Mouse (Mus musculus) G1E (cell line): ENCODE results near the gene BC049715.

Experiments used
- CTCF ChIP-seq: IDR thresholded peaks from 2 replicates; pipeline ENCODE4 v1.5.1; 2012; ENCODE audit warnings: low read depth, low read length, inconsistent platforms, mixed read lengths
- GATA1 ChIP-seq: IDR thresholded peaks from 2 replicates; pipeline ENCODE4 v1.6.1; 2012; ENCODE audit warnings: borderline replicate concordance, low read length, inconsistent platforms, mixed read lengths
- GATA2 ChIP-seq: IDR thresholded peaks from 2 replicates; pipeline ENCODE4 v1.6.1; 2012; ENCODE audit warnings: low read depth, low read length, inconsistent platforms, borderline replicate concordance
- POLR2AphosphoS5 ChIP-seq: IDR thresholded peaks from 2 replicates; pipeline ENCODE4 v1.6.1; 2012; ENCODE audit warnings: low read depth, low read length, inconsistent platforms; ENCODE audit not compliant: insufficient replicate concordance
- TAL1 ChIP-seq: conservative IDR thresholded peaks from 2 replicates; pipeline ENCODE4 v1.6.1; 2012; ENCODE audit warnings: low read depth, low read length, inconsistent platforms, mixed read lengths

- no peak for TF ChIP-seq CTCF
- TF ChIP-seq GATA2 = no peak
- TF ChIP-seq GATA1 = no peak
- no peak for TF ChIP-seq POLR2AphosphoS5
- TF ChIP-seq TAL1 = no peak
Observed at GRCm38 (mm10) chr6:136782761-136783160, 44.7 kb upstream of the BC049715 start.
